Mouse (Mus musculus): Measurements from ENCODE around the gene Gmds. TPM values are rescaled to one million over a fixed set of nuclear protein-coding genes. Genes with fewer than 3 reads are reported as not detected.

Gmds gene
- total RNA-seq, 2 experiments from 2014 or later, result 21.5 to 23.6 TPM

- ATAC-seq (replicated peaks; ENCODE audit: poor library complexity, severe bottlenecking), result no peak
Observed at GRCm38 (mm10) chr13:32269261-32269660, 69.3 kb downstream of the Gmds start.

GRCm38 (mm10) chr13:32268284-32268683, 70.3 kb downstream of the Gmds start:
- no peak for ATAC-seq (replicated peaks; ENCODE audit: poor library complexity, severe bottlenecking)

- ATAC-seq (replicated peaks; ENCODE audit: poor library complexity, severe bottlenecking), result peak; percentile 37; the same call in 1 of the 2 replicates
Observed at GRCm38 (mm10) chr13:32267184-32267775, 71.3 kb downstream of the Gmds start.

- ATAC-seq (replicated peaks; ENCODE audit: poor library complexity, severe bottlenecking), result no peak
Observed at GRCm38 (mm10) chr13:32266721-32267120, 71.8 kb downstream of the Gmds start.

- no peak for ATAC-seq (replicated peaks; ENCODE audit: poor library complexity, severe bottlenecking)
Observed at GRCm38 (mm10) chr13:32256121-32256520, 82.4 kb downstream of the Gmds start.

GRCm38 (mm10) chr13:32252276-32252675, 86.3 kb downstream of the Gmds start:
- no peak for ATAC-seq (replicated peaks; ENCODE audit: poor library complexity, severe bottlenecking)

GRCm38 (mm10) chr13:32242200-32242599, 96.3 kb downstream of the Gmds start:
- no peak for ATAC-seq (replicated peaks; ENCODE audit: poor library complexity, severe bottlenecking)

- ATAC-seq (replicated peaks; ENCODE audit: poor library complexity, severe bottlenecking), result no peak
Observed at GRCm38 (mm10) chr13:32236269-32236678, 102.3 kb downstream of the Gmds start.

GRCm38 (mm10) chr13:32235046-32235445, 103.5 kb downstream of the Gmds start:
- no peak for ATAC-seq (replicated peaks; ENCODE audit: poor library complexity, severe bottlenecking)

- ATAC-seq (replicated peaks; ENCODE audit: poor library complexity, severe bottlenecking), result no peak
Observed at GRCm38 (mm10) chr13:32234019-32234418, 104.5 kb downstream of the Gmds start.

- ATAC-seq (replicated peaks; ENCODE audit: poor library complexity, severe bottlenecking), result no peak
Observed at GRCm38 (mm10) chr13:32232391-32232790, 106.1 kb downstream of the Gmds start.

- ATAC-seq (replicated peaks; ENCODE audit: poor library complexity, severe bottlenecking), result no peak
Observed at GRCm38 (mm10) chr13:32231956-32232355, 106.6 kb downstream of the Gmds start.

- peak; percentile 96 for ATAC-seq (replicated peaks; ENCODE audit: poor library complexity, severe bottlenecking)
Observed at GRCm38 (mm10) chr13:32227874-32228562, 110.5 kb downstream of the Gmds start.

GRCm38 (mm10) chr13:32217647-32218046, 120.9 kb downstream of the Gmds start:
- ATAC-seq (replicated peaks; ENCODE audit: poor library complexity, severe bottlenecking), result peak; percentile 63

- peak; percentile 74 for ATAC-seq (replicated peaks; ENCODE audit: poor library complexity, severe bottlenecking)
Observed at GRCm38 (mm10) chr13:32213702-32214452, 124.7 kb downstream of the Gmds start.

- ATAC-seq (replicated peaks; ENCODE audit: poor library complexity, severe bottlenecking), result peak; percentile 77
Observed at GRCm38 (mm10) chr13:32212125-32212524, 126.4 kb downstream of the Gmds start.

- no peak for ATAC-seq (replicated peaks; ENCODE audit: poor library complexity, severe bottlenecking)
Observed at GRCm38 (mm10) chr13:32207172-32207908, 131.2 kb downstream of the Gmds start.

- ATAC-seq (replicated peaks; ENCODE audit: poor library complexity, severe bottlenecking), result no peak
Observed at GRCm38 (mm10) chr13:32179906-32180305, 158.6 kb downstream of the Gmds start.

- no peak for ATAC-seq (replicated peaks; ENCODE audit: poor library complexity, severe bottlenecking)
Observed at GRCm38 (mm10) chr13:32178682-32179081, 159.9 kb downstream of the Gmds start.

- no peak for ATAC-seq (replicated peaks; ENCODE audit: poor library complexity, severe bottlenecking)
Observed at GRCm38 (mm10) chr13:32177852-32178453, 160.6 kb downstream of the Gmds start.

All from granulocyte monocyte progenitor cell, adult 5-6 weeks (primary cell).